Mouse (Mus musculus): ENCODE data around the gene Sobp. TPM values are rescaled to one million over a fixed set of nuclear protein-coding genes. Genes with fewer than 3 reads are reported as not detected.

The Sobp gene
- total RNA-seq, 1 experiment: 0.31 TPM

DNA sequence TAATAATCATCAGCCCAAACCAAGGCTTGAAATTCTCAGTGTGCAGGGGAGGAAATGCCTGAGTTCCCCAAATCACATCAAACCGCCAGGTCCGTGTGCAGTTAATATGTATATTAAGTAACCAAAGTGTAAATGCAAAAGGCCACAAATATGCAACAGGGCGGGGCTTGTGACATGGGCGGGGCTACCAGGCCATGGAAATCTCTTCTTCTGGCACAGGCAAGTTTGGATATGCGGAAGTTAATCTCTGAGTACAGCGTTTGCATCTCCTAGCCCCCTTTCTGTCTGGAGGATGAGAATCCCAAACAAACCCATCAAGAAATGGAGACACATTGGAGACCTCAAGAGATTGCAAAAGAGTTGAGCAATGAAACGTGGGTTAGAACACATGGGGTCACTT, 168.7 kb downstream of the Sobp start:
- H3K27ac ChIP-seq (ENCODE audit: insufficient read depth, low read depth, low read length, poor library complexity, severe bottlenecking): no peak overlapping the region
- DNase-seq (ENCODE audit: low read depth, low spot score): no peak
- peaks cover 2 to 15% of the 10 kb centered on the region in 2 experiments; a peak in 2 of 4 replicates for H3K4me1 ChIP-seq (ENCODE audit: control insufficient read depth in 2 of 2, insufficient read depth in 2 of 2, low read length in 2 of 2, poor library complexity in 1 of 2)
- no peaks in the 10 kb centered on the region for H3K36me3 ChIP-seq (ENCODE audit: control insufficient read depth, insufficient read depth, low read length, poor library complexity, severe bottlenecking)
- H3K4me3 ChIP-seq (ENCODE audit: insufficient read depth in 1 of 2, low read depth in 1 of 2, low read length in 2 of 2, poor library complexity in 1 of 2, severe bottlenecking in 1 of 2): no peak overlapping the region
- TF ChIP-seq CHD2 (IDR thresholded peaks at IDR 0.05; ENCODE audit: low read depth, low read length) (no peak), ZNF384 (IDR thresholded peaks at IDR 0.05; ENCODE audit: low read depth, low read length) (no peak), ZC3H11A (IDR thresholded peaks at IDR 0.05; ENCODE audit: borderline replicate concordance, low read depth, low read length) (no peak), HCFC1 (IDR thresholded peaks at IDR 0.05; ENCODE audit: borderline replicate concordance, insufficient read depth, low read length) (no peak), MAFK (IDR thresholded peaks at IDR 0.05; ENCODE audit: insufficient read depth, low read depth, low read length) (no peak)
- in situ Hi-C loops (cut with MboI; ENCODE audit: low sequenced_read_pairs in 2 of 2, unreplicated experiment in 2 of 2): no loop called here
- no peak overlapping the region for H3K9ac ChIP-seq (ENCODE audit: insufficient read depth, low read depth, low read length, poor library complexity, severe bottlenecking)
- H3K9me3 ChIP-seq (ENCODE audit: control insufficient read depth, insufficient read depth, low read depth, low read length): no peaks in the 10 kb centered on the region

DNA sequence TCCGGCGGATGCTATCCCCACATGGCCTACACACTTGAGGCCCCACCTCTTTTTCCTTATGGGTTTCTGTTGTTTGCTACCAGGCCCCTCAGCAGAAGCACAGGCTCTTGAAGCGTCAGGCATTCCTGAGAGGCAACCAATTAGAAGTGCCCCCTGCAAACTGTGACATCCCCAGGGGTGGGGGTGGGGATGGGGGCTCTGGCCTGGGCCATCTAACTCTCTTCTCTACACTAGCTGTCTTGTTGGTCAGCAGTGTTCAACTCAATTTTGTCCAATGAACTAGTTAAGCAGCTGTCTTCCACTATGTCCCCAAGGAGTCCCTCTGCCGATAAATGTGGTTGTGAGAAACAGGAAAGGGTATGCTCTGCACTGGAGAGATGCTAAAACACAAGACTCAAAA, 169.3 kb downstream of the Sobp start:
- in situ Hi-C loops (cut with MboI; ENCODE audit: low sequenced_read_pairs in 2 of 2, unreplicated experiment in 2 of 2): no loop called here
- no peak for DNase-seq (ENCODE audit: low read depth, low spot score)
- no peak overlapping the region for H3K4me3 ChIP-seq (ENCODE audit: insufficient read depth in 1 of 2, low read depth in 1 of 2, low read length in 2 of 2, poor library complexity in 1 of 2, severe bottlenecking in 1 of 2)

DNA sequence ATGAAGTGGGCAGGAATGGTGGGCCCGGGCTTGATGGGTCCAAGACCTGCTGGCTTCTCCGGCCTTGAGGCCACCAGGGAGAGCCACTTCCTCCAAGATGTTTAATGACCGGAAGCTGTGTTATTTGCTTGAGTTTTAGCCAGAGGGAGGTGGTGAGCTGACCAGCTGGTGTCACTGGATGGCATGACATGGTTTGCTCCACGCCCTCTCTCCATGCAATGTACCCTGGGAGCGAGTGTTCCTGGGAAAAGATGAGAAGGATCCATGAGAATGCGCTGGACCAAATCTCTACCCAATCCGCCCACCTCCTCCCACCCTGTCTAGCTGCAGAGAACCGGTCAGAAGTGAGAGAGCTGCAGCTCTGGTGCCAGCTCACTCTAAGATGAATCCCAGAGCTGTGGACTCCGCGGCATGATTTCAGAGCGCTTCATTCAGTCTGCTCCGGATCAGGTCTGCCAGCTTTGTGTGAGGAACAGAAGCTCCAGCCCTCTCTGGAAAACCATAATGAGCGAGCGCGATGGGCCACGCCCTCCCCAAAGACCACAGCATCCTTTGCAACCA, 170.1 kb downstream of the Sobp start:
- Histone ChIP-seq H3K4me1 (ENCODE audit: control insufficient read depth in 2 of 2, insufficient read depth in 2 of 2, low read length in 2 of 2, poor library complexity in 1 of 2) (peaks cover 2 to 15% of the 10 kb centered on the region in 2 experiments; a peak in 2 of 4 replicates), H3K27ac (ENCODE audit: insufficient read depth, low read depth, low read length, poor library complexity, severe bottlenecking) (no peak overlapping the region), H3K4me3 (ENCODE audit: insufficient read depth in 1 of 2, low read depth in 1 of 2, low read length in 2 of 2, poor library complexity in 1 of 2, severe bottlenecking in 1 of 2) (no peak overlapping the region), H3K9me3 (ENCODE audit: control insufficient read depth, insufficient read depth, low read depth, low read length) (no peaks in the 10 kb centered on the region), H3K9ac (ENCODE audit: insufficient read depth, low read depth, low read length, poor library complexity, severe bottlenecking) (no peak overlapping the region), H3K36me3 (ENCODE audit: control insufficient read depth, insufficient read depth, low read length, poor library complexity, severe bottlenecking) (no peaks in the 10 kb centered on the region)
- in situ Hi-C loops (cut with MboI; ENCODE audit: low sequenced_read_pairs in 2 of 2, unreplicated experiment in 2 of 2): no loop called here
- no peak for DNase-seq (ENCODE audit: low read depth, low spot score)
- TF ChIP-seq HCFC1 (IDR thresholded peaks at IDR 0.05; ENCODE audit: borderline replicate concordance, insufficient read depth, low read length) (no peak), MAFK (IDR thresholded peaks at IDR 0.05; ENCODE audit: insufficient read depth, low read depth, low read length) (no peak), ZC3H11A (IDR thresholded peaks at IDR 0.05; ENCODE audit: borderline replicate concordance, low read depth, low read length) (no peak), CHD2 (IDR thresholded peaks at IDR 0.05; ENCODE audit: low read depth, low read length) (no peak), ZNF384 (IDR thresholded peaks at IDR 0.05; ENCODE audit: low read depth, low read length) (no peak)

More for the DNA sequence above, 169.3 kb downstream of the Sobp start:
- no peaks in the 10 kb centered on the region for H3K9me3 ChIP-seq (ENCODE audit: control insufficient read depth, insufficient read depth, low read depth, low read length)
- H3K9ac ChIP-seq (ENCODE audit: insufficient read depth, low read depth, low read length, poor library complexity, severe bottlenecking): no peak overlapping the region
- peaks cover 2 to 15% of the 10 kb centered on the region in 2 experiments; a peak in 2 of 4 replicates for H3K4me1 ChIP-seq (ENCODE audit: control insufficient read depth in 2 of 2, insufficient read depth in 2 of 2, low read length in 2 of 2, poor library complexity in 1 of 2)
- H3K36me3 ChIP-seq (ENCODE audit: control insufficient read depth, insufficient read depth, low read length, poor library complexity, severe bottlenecking): no peaks in the 10 kb centered on the region
- TF ChIP-seq ZNF384 (IDR thresholded peaks at IDR 0.05; ENCODE audit: low read depth, low read length): no peak
- TF ChIP-seq MAFK (IDR thresholded peaks at IDR 0.05; ENCODE audit: insufficient read depth, low read depth, low read length): no peak
- no peak for TF ChIP-seq HCFC1 (IDR thresholded peaks at IDR 0.05; ENCODE audit: borderline replicate concordance, insufficient read depth, low read length)
- TF ChIP-seq ZC3H11A (IDR thresholded peaks at IDR 0.05; ENCODE audit: borderline replicate concordance, low read depth, low read length): no peak
- no peak for TF ChIP-seq CHD2 (IDR thresholded peaks at IDR 0.05; ENCODE audit: low read depth, low read length)
- no peak overlapping the region for H3K27ac ChIP-seq (ENCODE audit: insufficient read depth, low read depth, low read length, poor library complexity, severe bottlenecking)

DNA sequence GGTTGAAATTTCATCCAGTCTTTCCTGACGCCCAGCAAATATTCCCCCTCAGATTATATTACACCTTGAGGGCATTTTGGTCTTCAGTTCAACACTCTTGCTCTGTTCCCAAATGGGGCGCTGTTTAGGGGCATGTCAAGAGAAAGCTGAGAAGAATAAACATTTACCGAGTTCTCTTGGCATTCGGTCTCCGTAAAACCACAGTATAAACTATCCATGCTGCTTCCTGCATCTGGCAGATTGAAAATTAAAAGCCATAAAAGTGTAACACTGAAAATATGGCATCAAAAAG, 170.9 kb downstream of the Sobp start:
- no peaks in the 10 kb centered on the region for H3K36me3 ChIP-seq (ENCODE audit: control insufficient read depth, insufficient read depth, low read length, poor library complexity, severe bottlenecking)
- no peak for DNase-seq (ENCODE audit: low read depth, low spot score)

More for the DNA sequence above, 170.9 kb downstream of the Sobp start:
- TF ChIP-seq MAFK (IDR thresholded peaks at IDR 0.05; ENCODE audit: insufficient read depth, low read depth, low read length) (no peak), ZNF384 (IDR thresholded peaks at IDR 0.05; ENCODE audit: low read depth, low read length) (no peak), CHD2 (IDR thresholded peaks at IDR 0.05; ENCODE audit: low read depth, low read length) (no peak), ZC3H11A (IDR thresholded peaks at IDR 0.05; ENCODE audit: borderline replicate concordance, low read depth, low read length) (no peak), HCFC1 (IDR thresholded peaks at IDR 0.05; ENCODE audit: borderline replicate concordance, insufficient read depth, low read length) (no peak)
- H3K4me3 ChIP-seq (ENCODE audit: insufficient read depth in 1 of 2, low read depth in 1 of 2, low read length in 2 of 2, poor library complexity in 1 of 2, severe bottlenecking in 1 of 2): no peak overlapping the region
- no peak overlapping the region for H3K27ac ChIP-seq (ENCODE audit: insufficient read depth, low read depth, low read length, poor library complexity, severe bottlenecking)
- H3K9me3 ChIP-seq (ENCODE audit: control insufficient read depth, insufficient read depth, low read depth, low read length): no peaks in the 10 kb centered on the region
- H3K4me1 ChIP-seq (ENCODE audit: control insufficient read depth in 2 of 2, insufficient read depth in 2 of 2, low read length in 2 of 2, poor library complexity in 1 of 2): peaks cover 2 to 15% of the 10 kb centered on the region in 2 experiments; a peak in 2 of 4 replicates
- no peak overlapping the region for H3K9ac ChIP-seq (ENCODE audit: insufficient read depth, low read depth, low read length, poor library complexity, severe bottlenecking)
- in situ Hi-C loops (cut with MboI; ENCODE audit: low sequenced_read_pairs in 2 of 2, unreplicated experiment in 2 of 2): no loop called here
